Mouse (Mus musculus): ENCODE measurements around the gene Chd5. TPM values are rescaled to one million over a fixed set of nuclear protein-coding genes. Genes with fewer than 3 reads are reported as not detected.

Chd5 gene
- polyA plus RNA-seq, 1 experiment from 2014 or later, result 0.08 TPM

DNA sequence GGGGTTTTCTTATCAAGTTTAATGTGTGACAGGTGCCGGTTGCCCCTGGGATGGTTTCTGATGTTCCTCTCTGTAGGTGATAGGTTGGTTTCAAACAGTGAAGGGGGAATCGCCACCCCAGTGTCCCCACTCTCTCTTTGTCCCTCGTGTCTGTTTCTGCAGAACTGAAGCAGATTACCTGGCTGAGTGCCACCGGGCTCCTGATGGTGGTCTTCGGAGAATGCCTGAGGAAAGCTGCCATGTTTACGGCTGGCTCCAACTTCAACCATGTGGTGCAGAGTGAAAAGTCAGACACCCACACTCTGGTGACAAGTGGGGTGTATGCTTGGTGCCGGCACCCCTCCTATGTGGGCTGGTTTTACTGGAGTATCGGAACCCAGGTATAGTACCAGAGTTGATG, 38.1 kb upstream of the Chd5 start:
- Histone ChIP-seq H3K27me3 (replicated peaks) (no peaks in the 10 kb centered on the region), H3K4me2 (no peak overlapping the region), H3K9ac (no peak overlapping the region), H3K27ac (ENCODE audit: poor library complexity, severe bottlenecking) (no peak overlapping the region), H3K9me3 (replicated peaks) (no peaks in the 10 kb centered on the region), H3K36me3 (peaks cover 56% of the 10 kb centered on the region), H3K4me1 (replicated peaks) (peaks cover 19% of the 10 kb centered on the region), H3K4me3 (no peak overlapping the region)
- 88% methylated on average over 8 of the region's 8 CpGs for WGBS
- no peak for ATAC-seq (ENCODE audit: insufficient number of reproducible peaks, low FRiP score)

DNA sequence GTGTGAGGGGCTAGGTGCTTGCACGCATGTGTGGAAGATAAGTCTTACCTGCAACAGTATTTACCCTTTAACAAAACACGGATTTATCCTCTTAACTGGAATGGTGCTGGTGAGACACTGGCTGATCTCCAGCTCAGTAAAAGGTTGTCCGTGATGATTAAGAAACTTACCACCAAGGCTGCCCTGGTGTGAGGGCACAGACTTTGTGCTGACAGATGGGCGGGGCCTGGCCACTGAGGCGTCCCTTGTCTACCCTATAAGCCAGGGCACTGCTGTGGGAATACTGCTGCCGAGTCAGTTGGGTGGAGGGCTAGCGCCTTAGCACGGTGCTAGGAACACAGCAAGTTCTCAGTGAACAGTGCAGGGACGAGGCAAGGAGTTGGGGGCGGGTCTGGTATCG, 36.4 kb upstream of the Chd5 start:
- no peak overlapping the region for H3K4me2 ChIP-seq
- 73% methylated on average over 11 of the region's 11 CpGs for WGBS
- peaks cover 70% of the 10 kb centered on the region for H3K36me3 ChIP-seq
- no peaks in the 10 kb centered on the region for H3K9me3 ChIP-seq (replicated peaks)
- no peak overlapping the region for H3K27ac ChIP-seq (ENCODE audit: poor library complexity, severe bottlenecking)
- H3K9ac ChIP-seq, result no peak overlapping the region
- H3K4me1 ChIP-seq (replicated peaks), result peaks cover 13% of the 10 kb centered on the region
- ATAC-seq (ENCODE audit: insufficient number of reproducible peaks, low FRiP score), result no peak
- no peak overlapping the region for H3K4me3 ChIP-seq
- no peaks in the 10 kb centered on the region for H3K27me3 ChIP-seq (replicated peaks)

DNA sequence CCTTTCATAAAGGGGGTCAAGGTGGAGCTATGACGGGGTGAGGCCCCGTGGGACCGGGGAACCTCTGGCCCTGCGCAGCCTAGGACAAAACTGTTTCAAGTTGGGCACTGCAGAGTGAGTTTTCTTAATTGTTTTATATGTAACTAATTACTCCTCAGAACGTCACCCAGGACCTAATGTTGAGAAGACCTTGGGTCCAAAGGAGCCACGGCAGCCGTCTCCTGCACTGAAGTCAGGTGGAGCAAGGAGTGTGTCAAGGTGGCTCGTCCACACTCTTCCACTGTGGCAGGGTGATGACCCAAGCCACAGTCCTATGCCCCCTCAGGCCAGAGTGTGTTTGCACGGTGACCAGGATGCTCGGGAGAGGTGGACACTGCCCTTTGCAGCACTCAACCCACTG, 35.3 kb upstream of the Chd5 start:
- H3K4me2 ChIP-seq, result no peak overlapping the region
- peaks cover 81% of the 10 kb centered on the region for H3K36me3 ChIP-seq
- peaks cover 8% of the 10 kb centered on the region for H3K4me1 ChIP-seq (replicated peaks)
- no peak overlapping the region for H3K27ac ChIP-seq (ENCODE audit: poor library complexity, severe bottlenecking)
- no peak for ATAC-seq (ENCODE audit: insufficient number of reproducible peaks, low FRiP score)
- H3K4me3 ChIP-seq, result no peak overlapping the region
- H3K9me3 ChIP-seq (replicated peaks), result no peaks in the 10 kb centered on the region
- WGBS, result 93% methylated on average over 10 of the region's 10 CpGs
- no peaks in the 10 kb centered on the region for H3K27me3 ChIP-seq (replicated peaks)
- H3K9ac ChIP-seq, result no peak overlapping the region

DNA sequence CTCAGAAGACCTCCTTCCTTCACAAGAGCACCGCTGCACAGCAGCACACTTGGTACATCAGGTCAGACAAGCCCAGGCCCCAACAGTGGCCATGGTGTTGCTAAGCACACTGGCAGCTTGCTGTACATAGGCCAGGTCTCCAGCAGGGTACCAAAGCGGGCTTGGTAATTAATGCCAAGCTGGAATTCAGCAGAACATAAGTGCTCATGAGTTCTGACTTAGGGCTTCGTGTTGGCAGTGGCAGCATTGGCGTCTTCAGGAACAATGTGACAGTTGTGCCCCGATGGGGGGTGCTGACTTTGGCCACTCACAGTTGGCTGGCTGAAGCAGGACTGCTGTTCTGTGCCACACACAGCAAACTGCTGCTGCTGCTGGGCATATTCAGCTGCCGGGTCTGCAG, 33.8 kb upstream of the Chd5 start:
- no peak overlapping the region for H3K4me2 ChIP-seq
- no peaks in the 10 kb centered on the region for H3K9me3 ChIP-seq (replicated peaks)
- 89% methylated on average over 6 of the region's 6 CpGs for WGBS
- peaks cover 92% of the 10 kb centered on the region for H3K36me3 ChIP-seq
- no peak for ATAC-seq (ENCODE audit: insufficient number of reproducible peaks, low FRiP score)
- no peak overlapping the region for H3K4me3 ChIP-seq
- H3K4me1 ChIP-seq (replicated peaks), result no peaks in the 10 kb centered on the region
- peaks cover 2% of the 10 kb centered on the region; the same call in 1 of the 2 replicates for H3K27me3 ChIP-seq (replicated peaks)
- no peak overlapping the region for H3K27ac ChIP-seq (ENCODE audit: poor library complexity, severe bottlenecking)
- no peak overlapping the region for H3K9ac ChIP-seq

DNA sequence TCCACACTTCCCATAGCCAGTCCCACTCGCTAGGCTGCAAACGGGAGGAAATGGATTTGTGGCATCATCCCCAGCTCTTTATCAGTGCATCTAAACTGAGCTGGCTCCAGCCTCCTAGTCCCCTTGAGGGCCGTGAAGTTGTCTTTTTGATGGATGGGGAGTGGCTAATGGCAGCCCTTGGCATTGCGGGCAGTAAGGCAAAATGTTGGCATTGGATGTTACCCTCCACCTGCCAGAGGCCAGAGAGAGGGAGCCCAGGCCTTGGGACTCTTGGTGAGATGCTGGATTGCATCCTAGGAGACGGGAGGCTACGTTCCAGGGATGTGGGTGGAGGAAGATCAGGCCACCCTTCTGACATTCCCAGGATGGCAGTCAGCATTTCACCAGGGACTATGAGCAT, 32.5 kb upstream of the Chd5 start:
- no peak overlapping the region for H3K4me3 ChIP-seq
- WGBS, result 80% methylated on average over 6 of the region's 6 CpGs
- no peak overlapping the region for H3K27ac ChIP-seq (ENCODE audit: poor library complexity, severe bottlenecking)
- ATAC-seq (ENCODE audit: insufficient number of reproducible peaks, low FRiP score), result no peak
- H3K36me3 ChIP-seq, result peaks cover 82% of the 10 kb centered on the region
- H3K27me3 ChIP-seq (replicated peaks), result peaks cover 15% of the 10 kb centered on the region
- no peaks in the 10 kb centered on the region for H3K4me1 ChIP-seq (replicated peaks)
- no peak overlapping the region for H3K9ac ChIP-seq
- no peaks in the 10 kb centered on the region for H3K9me3 ChIP-seq (replicated peaks)
- H3K4me2 ChIP-seq, result no peak overlapping the region

DNA sequence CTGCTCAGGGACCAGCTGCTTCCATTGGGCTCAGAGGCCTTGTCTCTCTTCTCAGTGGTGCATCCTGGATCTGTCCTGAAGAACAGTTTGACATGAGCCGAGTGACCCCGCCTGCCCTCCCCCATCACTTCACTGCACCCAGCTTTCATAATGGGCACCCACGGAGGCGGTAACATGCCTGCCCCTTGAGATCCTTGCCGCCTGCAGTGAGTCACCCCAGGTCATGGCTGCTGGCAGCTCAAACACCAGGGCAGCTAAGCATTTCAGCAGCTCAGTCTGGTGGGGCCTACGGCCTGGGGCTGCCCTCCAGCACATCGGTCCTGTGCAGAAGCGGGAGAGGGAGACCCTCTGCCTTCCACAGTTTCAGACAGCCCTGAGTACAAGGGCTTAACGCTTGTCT, 30.9 kb upstream of the Chd5 start:
- WGBS, result 79% methylated on average over 9 of the region's 9 CpGs
- H3K36me3 ChIP-seq, result peaks cover 72% of the 10 kb centered on the region
- no peak for ATAC-seq (ENCODE audit: insufficient number of reproducible peaks, low FRiP score)

DNA sequence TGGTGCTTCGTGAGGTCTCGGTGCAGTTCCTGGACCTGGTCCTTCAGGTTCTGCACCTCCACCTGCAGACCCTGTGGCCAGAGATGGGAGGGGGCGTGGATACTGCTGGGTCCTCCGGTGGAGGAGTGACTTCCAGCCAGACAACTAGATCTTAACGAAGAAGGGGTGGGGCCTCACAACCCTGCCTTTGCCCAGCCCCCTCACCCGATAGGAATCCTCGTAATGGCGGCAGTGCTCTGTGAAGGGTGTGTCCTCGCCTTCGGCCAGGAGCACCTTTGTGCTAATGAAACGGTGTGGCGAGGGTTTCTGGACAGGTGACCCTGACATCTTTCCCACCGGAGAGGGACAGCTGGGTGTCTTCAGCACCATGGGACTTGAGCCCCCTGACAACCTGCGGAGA, 26.3 kb upstream of the Chd5 start:
- Histone ChIP-seq H3K4me3 (no peak overlapping the region), H3K4me1 (replicated peaks) (peaks cover 42% of the 10 kb centered on the region), H3K4me2 (peak overlapping the region; percentile 3; the same call in 1 of the 2 replicates), H3K9ac (no peak overlapping the region), H3K9me3 (replicated peaks) (no peaks in the 10 kb centered on the region), H3K27ac (ENCODE audit: poor library complexity, severe bottlenecking) (no peak overlapping the region), H3K36me3 (peaks cover 28% of the 10 kb centered on the region), H3K27me3 (replicated peaks) (peaks cover 72% of the 10 kb centered on the region)
- 12% methylated on average over 14 of the region's 14 CpGs for WGBS
- ATAC-seq (ENCODE audit: insufficient number of reproducible peaks, low FRiP score), result no peak

More for the DNA sequence above, 30.9 kb upstream of the Chd5 start:
- H3K27ac ChIP-seq (ENCODE audit: poor library complexity, severe bottlenecking), result no peak overlapping the region
- H3K4me3 ChIP-seq, result no peak overlapping the region
- H3K27me3 ChIP-seq (replicated peaks), result peaks cover 30% of the 10 kb centered on the region
- H3K9ac ChIP-seq, result no peak overlapping the region
- no peak overlapping the region for H3K4me2 ChIP-seq
- peaks cover 3% of the 10 kb centered on the region for H3K4me1 ChIP-seq (replicated peaks)
- no peaks in the 10 kb centered on the region for H3K9me3 ChIP-seq (replicated peaks)

- 0 out of 2 replicates have a peak, but pooled peaks have one; percentile 34 for ATAC-seq (ENCODE audit: insufficient number of reproducible peaks, low FRiP score)
- H3K27ac ChIP-seq (ENCODE audit: poor library complexity, severe bottlenecking), result no peak overlapping the region
- H3K4me1 ChIP-seq (replicated peaks), result peaks cover 51% of the 10 kb centered on the region
- H3K27me3 ChIP-seq (replicated peaks), result peaks cover 75% of the 10 kb centered on the region
- peak overlapping the region; percentile 68 for H3K4me2 ChIP-seq
- H3K4me3 ChIP-seq, result peak overlapping the region; percentile 38
- H3K9me3 ChIP-seq (replicated peaks), result no peaks in the 10 kb centered on the region
- WGBS, result 2% methylated on average over 29 of the region's 29 CpGs
- peak overlapping the region; percentile 58 for H3K9ac ChIP-seq
- peaks cover 19% of the 10 kb centered on the region for H3K36me3 ChIP-seq
Measured at GRCm38 (mm10) chr4:152313211-152313632, 25.2 kb upstream of the Chd5 start.

- Histone ChIP-seq H3K9me3 (replicated peaks) (no peaks in the 10 kb centered on the region), H3K4me3 (peak overlapping the region; percentile 38), H3K36me3 (peaks cover 13% of the 10 kb centered on the region), H3K4me2 (peak overlapping the region; percentile 68), H3K4me1 (replicated peaks) (peaks cover 55% of the 10 kb centered on the region), H3K9ac (no peak overlapping the region), H3K27me3 (replicated peaks) (peaks cover 75% of the 10 kb centered on the region), H3K27ac (ENCODE audit: poor library complexity, severe bottlenecking) (no peak overlapping the region)
- ATAC-seq (ENCODE audit: insufficient number of reproducible peaks, low FRiP score), result no peak
Measured at GRCm38 (mm10) chr4:152313934-152314333, 24.5 kb upstream of the Chd5 start.

DNA sequence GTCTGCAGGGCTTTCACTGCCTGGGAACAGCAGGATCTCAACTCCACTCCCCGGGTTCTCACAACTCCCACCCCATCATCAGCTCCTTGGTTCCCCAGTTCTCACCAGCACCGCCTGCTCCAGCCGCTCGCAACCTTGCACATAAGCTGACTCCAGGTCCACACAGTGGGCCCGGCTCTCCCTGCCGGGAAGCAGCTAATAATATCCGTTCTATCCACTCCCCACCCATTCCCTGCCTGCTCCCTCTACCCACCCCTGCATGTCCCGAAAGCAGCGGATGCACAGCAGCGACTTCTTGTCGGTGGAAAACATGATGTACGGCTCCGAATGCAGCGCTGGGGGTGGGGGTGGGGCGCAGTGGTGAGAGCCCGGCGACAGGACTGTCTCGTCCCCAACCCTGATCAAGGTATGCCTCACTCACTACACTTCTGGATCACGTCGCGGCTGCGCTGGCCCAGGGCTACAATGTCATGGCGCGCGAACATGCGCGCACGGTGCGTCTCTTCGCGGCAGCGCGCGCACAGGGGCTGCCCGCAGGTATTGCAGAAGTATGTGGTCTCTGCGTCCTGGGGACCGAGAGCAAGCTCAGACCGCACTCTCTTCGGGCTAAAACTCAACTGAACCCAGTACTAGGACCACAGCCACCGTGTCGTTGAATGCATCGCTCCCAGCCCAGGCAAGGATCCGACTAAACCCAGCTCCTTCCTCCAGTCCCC, 22.8 kb upstream of the Chd5 start:
- Histone ChIP-seq H3K36me3 (peaks cover 2% of the 10 kb centered on the region), H3K4me1 (replicated peaks) (peaks cover 55% of the 10 kb centered on the region), H3K27me3 (replicated peaks) (peaks cover 64% of the 10 kb centered on the region), H3K9ac (peak overlapping the region; percentile 64), H3K9me3 (replicated peaks) (no peaks in the 10 kb centered on the region), H3K27ac (ENCODE audit: poor library complexity, severe bottlenecking) (no peak overlapping the region), H3K4me2 (peak overlapping the region; percentile 84), H3K4me3 (peak overlapping the region; percentile 47)
- ATAC-seq (ENCODE audit: insufficient number of reproducible peaks, low FRiP score), result no peak
- WGBS, result 2% methylated on average over 43 of the region's 43 CpGs

DNA sequence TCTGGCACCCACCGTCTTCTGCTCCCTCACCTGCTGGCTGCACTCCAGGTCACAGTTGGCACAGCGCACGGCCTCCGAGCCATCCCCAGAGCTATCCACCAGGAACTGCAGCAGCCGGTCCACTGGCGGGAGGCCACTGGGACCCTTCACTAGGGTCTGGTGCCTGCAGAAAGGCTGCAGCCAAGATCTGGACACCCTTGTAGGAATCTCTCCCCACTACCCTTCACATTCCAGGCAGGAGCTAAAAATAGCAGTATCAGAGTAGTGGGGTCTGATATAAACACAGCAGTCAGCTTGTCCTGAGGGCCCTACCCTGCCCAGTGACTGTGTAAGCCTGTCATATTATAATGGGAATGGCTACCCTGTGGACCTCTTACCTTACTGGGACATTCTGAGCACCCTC, 20.8 kb upstream of the Chd5 start:
- no peaks in the 10 kb centered on the region for H3K9me3 ChIP-seq (replicated peaks)
- H3K4me1 ChIP-seq (replicated peaks), result peaks cover 51% of the 10 kb centered on the region
- H3K27ac ChIP-seq (ENCODE audit: poor library complexity, severe bottlenecking), result peak overlapping the region; percentile 97
- peak overlapping the region; percentile 47 for H3K4me3 ChIP-seq
- H3K27me3 ChIP-seq (replicated peaks), result peaks cover 44% of the 10 kb centered on the region
- peak overlapping the region; percentile 84 for H3K4me2 ChIP-seq
- peak overlapping the region; percentile 80 for H3K9ac ChIP-seq
- no peaks in the 10 kb centered on the region for H3K36me3 ChIP-seq
- WGBS, result 42% methylated on average over 6 of the region's 6 CpGs
- peak; percentile 30; the same call in 1 of the 2 replicates for ATAC-seq (ENCODE audit: insufficient number of reproducible peaks, low FRiP score)
